Mouse (Mus musculus) kidney, adult 2 months (tissue): ENCODE results near the gene Tssk6. TPM values are rescaled to one million over a fixed set of nuclear protein-coding genes. Genes with fewer than 3 reads are reported as not detected.

Experiments used
- DNase-seq: peaks from one replicate; pipeline ENCODE4 v3.0.0; 2021
- H3K27ac ChIP-seq: fragments of 200-500 bp; 2 replicates; pipeline ENCODE4 v1.5.1; 2012; ENCODE audit warnings: low read depth, low read length, control low read depth, inconsistent platforms; ENCODE audit not compliant: insufficient read depth
- H3K27me3 ChIP-seq: fragments of 200-500 bp; replicated peaks from 2 replicates; pipeline ENCODE4 v1.6.1; 2012; ENCODE audit warnings: mild to moderate bottlenecking, moderate library complexity, low read length, inconsistent platforms; ENCODE audit not compliant: control insufficient read depth, insufficient read depth
- H3K36me3 ChIP-seq: fragments of 200-500 bp; 2 replicates; pipeline ENCODE4 v1.6.1; 2012; ENCODE audit warnings: mild to moderate bottlenecking, moderate library complexity, low read length, inconsistent platforms; ENCODE audit not compliant: control insufficient read depth, insufficient read depth
- H3K4me1 ChIP-seq: fragments of 200-500 bp; 2 replicates; pipeline ENCODE4 v1.6.1; 2011; ENCODE audit warnings: low read length; ENCODE audit not compliant: control insufficient read depth, insufficient read depth
- H3K4me3 ChIP-seq: fragments of 200-500 bp; 2 replicates; pipeline ENCODE4 v1.5.1; 2011; ENCODE audit warnings: mild to moderate bottlenecking, low read depth, low read length, control low read depth; ENCODE audit not compliant: insufficient read depth
- CTCF ChIP-seq: fragments of 200-500 bp; conservative IDR thresholded peaks from 2 replicates; pipeline ENCODE4 v1.5.1; 2011; ENCODE audit warnings: low read depth, mild to moderate bottlenecking, control low read depth, low read length, moderate library complexity, mixed read lengths; ENCODE audit not compliant: insufficient read depth, insufficient read length
- POLR2A ChIP-seq: fragments of 200-500 bp; IDR thresholded peaks from one replicate; pipeline ENCODE4 v1.6.1; 2011; ENCODE audit warnings: low read depth, low read length, control low read depth
- WGBS: fragments of 180-500 bp; shearing (Covaris S2); methylation state at CpG from one replicate; pipeline ENCODE4 v1.1.7; 2018; 5-methylcytosine and 5-hydroxymethylcytosine counted together
- polyA plus RNA-seq: library from polyadenylated mRNA; depleted of rRNA; stranded (reverse); fragments of >200 nt; gene quantifications from 2 replicates; pipeline ENCODE4 v1.2.3, GENCODE M21; 2012

Gene Tssk6
- polyA plus RNA-seq, 1 experiment, result 1.3 TPM

DNA sequence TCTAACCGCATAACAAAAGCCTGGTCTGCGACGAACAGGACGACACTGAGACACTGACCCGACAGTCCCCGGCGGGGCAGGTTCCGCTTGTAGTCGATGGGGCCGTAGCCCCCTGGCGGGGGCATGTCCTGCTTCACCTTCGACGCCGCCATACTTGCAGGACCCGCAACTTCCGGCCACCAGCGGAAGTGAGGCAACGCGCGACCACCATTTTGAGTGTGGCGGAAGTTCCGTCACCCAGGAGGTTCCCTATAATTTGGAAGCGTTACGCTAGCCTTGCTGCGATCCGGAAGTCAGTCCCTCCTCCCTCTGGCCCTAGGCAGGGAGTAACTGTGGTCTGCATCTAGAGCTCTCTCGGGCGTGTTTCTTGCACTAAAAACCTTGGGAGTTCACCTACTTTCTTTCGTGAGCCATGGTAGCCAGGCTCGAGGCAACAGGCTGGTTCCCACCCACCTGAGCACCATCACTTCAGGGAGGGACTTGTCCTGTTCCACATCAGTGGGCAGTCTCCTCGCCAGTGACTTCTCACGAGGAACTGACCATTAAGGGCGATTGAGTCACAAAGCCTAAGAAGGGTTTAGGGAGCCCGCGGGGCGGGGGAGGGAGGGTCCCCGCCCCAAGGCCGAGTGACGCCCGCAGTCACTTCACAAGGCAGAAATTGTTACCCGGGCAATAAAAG is 361 bp upstream of the Tssk6 start:
- Histone ChIP-seq H3K36me3 (no peaks in the 10 kb centered on the region), H3K4me3 (peak overlapping the region; percentile 61), H3K4me1 (peaks cover 25% of the 10 kb centered on the region; the same call in 1 of the 2 replicates), H3K27ac (peak overlapping the region; percentile 81), H3K27me3 (no peaks in the 10 kb centered on the region)
- TF ChIP-seq CTCF (peak; percentile 41), POLR2A (peak; percentile 74)
- under 1% methylated on average over 41 of the region's 41 CpGs for WGBS
- peak; percentile 98 for DNase-seq

- peak overlapping the region; percentile 54 for H3K4me3 ChIP-seq
- WGBS, result under 1% methylated on average over 45 of the region's 45 CpGs
- DNase-seq, result peak; percentile 99
These were observed 1.1 kb downstream of the Tssk6 start for GRCm38 (mm10) chr8:69903063-69903542.

DNA sequence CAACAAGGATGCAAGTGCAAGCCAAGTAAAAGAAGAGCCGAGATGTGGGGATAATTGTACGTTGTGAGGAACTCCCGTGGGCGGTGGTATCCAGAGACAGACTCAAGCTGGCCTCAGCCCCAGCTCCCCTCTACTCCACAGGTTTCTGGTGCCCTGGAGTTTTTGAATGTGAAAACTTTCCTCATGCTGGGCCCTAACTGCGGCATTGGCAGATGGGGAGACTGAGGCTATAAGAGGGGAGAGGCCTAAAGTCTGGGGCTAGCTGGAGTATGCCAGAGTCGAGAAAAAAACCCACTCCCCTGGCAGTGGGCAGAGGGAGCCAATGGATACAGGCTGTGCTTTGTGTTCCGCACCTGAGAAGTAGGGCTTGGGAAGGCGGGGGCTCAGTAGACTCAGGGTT is 2.1 kb downstream of the Tssk6 start:
- H3K36me3 ChIP-seq, result 0 out of 2 replicates have a peak, but pooled peaks cover 2% of the 10 kb centered on the region
- TF ChIP-seq CTCF (no peak), POLR2A (no peak)
- H3K27me3 ChIP-seq, result no peaks in the 10 kb centered on the region
- 83% methylated on average over 8 of the region's 8 CpGs for WGBS
- H3K4me3 ChIP-seq, result no peak overlapping the region
- DNase-seq, result no peak
- peaks cover 15% of the 10 kb centered on the region; the same call in 1 of the 2 replicates for H3K4me1 ChIP-seq
- H3K27ac ChIP-seq, result no peak overlapping the region

More at GRCm38 (mm10) chr8:69903063-69903542, 1.1 kb downstream of the Tssk6 start:
- H3K4me1 ChIP-seq, result peaks cover 18% of the 10 kb centered on the region; the same call in 1 of the 2 replicates
- no peaks in the 10 kb centered on the region for H3K36me3 ChIP-seq
- peak overlapping the region; percentile 73 for H3K27ac ChIP-seq
- TF ChIP-seq CTCF (no peak), POLR2A (no peak)
- no peaks in the 10 kb centered on the region for H3K27me3 ChIP-seq

DNA sequence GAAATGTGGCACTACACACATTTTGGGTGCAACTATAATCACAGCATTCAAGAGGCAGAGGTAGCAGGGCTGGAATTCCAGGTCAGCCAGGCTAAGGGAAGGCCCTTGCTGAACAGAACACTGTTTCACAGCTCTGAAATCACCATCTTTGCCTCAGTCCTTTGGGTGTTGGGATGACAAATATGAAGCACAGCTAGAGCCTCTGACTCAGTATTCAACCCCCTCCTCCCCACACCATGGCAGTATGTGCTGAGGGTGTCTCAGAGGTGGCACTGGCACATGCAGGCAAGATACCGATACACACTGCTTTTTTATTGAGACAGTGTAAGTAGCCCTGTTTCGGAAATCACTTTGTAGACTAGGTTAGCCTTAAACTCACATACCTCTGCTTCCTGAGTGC is 4.3 kb downstream of the Tssk6 start:
- no peak for TF ChIP-seq CTCF
- TF ChIP-seq POLR2A, result no peak
- WGBS, result 91% methylated on average over 2 of the region's 2 CpGs
- peaks cover 5% of the 10 kb centered on the region; the same call in 1 of the 2 replicates for H3K4me1 ChIP-seq

GRCm38 (mm10) chr8:69907106-69907505 is 5.1 kb downstream of the Tssk6 start:
- no peak overlapping the region for H3K4me3 ChIP-seq
- 91% methylated on average over 2 of the region's 2 CpGs for WGBS
- TF ChIP-seq CTCF (no peak), POLR2A (no peak)

More for the DNA sequence above, 4.3 kb downstream of the Tssk6 start:
- no peaks in the 10 kb centered on the region for H3K27me3 ChIP-seq
- H3K4me3 ChIP-seq, result no peak overlapping the region
- 0 out of 2 replicates have a peak, but pooled peaks cover 2% of the 10 kb centered on the region for H3K36me3 ChIP-seq
- H3K27ac ChIP-seq, result no peak overlapping the region
- no peak for DNase-seq

DNA sequence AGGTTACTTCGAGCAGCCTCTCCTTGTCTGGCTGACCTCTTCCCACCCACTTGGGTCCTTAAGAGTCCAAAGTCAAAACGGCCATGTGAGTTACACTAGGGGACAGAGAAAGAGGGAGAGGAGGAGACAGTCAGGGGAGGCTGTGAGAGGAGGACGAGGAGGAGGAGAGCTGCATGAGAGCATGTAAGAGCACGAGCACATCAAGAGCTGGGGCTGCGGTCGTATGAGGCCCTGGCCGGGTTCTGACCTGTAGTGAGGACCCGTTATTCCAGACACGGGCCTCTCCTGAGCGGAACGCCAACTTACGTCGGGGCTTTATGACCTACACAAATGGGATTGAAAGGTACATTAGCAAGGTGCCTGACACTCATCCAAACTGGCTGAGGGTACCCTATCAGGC is 9.9 kb downstream of the Tssk6 start:
- 83% methylated on average over 13 of the region's 13 CpGs for WGBS
- TF ChIP-seq CTCF (no peak), POLR2A (no peak)
- Histone ChIP-seq H3K36me3 (0 out of 2 replicates have a peak, but pooled peaks cover 2% of the 10 kb centered on the region), H3K4me3 (no peak overlapping the region), H3K27me3 (no peaks in the 10 kb centered on the region), H3K4me1 (no peaks in the 10 kb centered on the region), H3K27ac (no peak overlapping the region)
- no peak for DNase-seq

More at GRCm38 (mm10) chr8:69907106-69907505, 5.1 kb downstream of the Tssk6 start:
- Histone ChIP-seq H3K4me1 (peaks cover 5% of the 10 kb centered on the region; the same call in 1 of the 2 replicates), H3K27ac (no peak overlapping the region), H3K27me3 (no peaks in the 10 kb centered on the region), H3K36me3 (0 out of 2 replicates have a peak, but pooled peaks cover 2% of the 10 kb centered on the region)
- no peak for DNase-seq

- WGBS, result 88% methylated on average over 12 of the region's 12 CpGs
- no peak for DNase-seq
- Histone ChIP-seq H3K36me3 (peaks cover 4% of the 10 kb centered on the region; the same call in 1 of the 2 replicates), H3K4me3 (no peak overlapping the region), H3K27me3 (no peaks in the 10 kb centered on the region), H3K4me1 (no peaks in the 10 kb centered on the region), H3K27ac (no peak overlapping the region)
- TF ChIP-seq CTCF, result no peak
- TF ChIP-seq POLR2A, result no peak
These were observed 10.6 kb downstream of the Tssk6 start for GRCm38 (mm10) chr8:69912478-69913074.
